Mouse (Mus musculus): Measurements from ENCODE around the gene Dnaja3. TPM values are rescaled to one million over a fixed set of nuclear protein-coding genes. Genes with fewer than 3 reads are reported as not detected.
A peak's percentile ranks its signal among the peaks of the same experiment; 100 is the strongest.

The Dnaja3 gene
- polyA plus RNA-seq, 2 experiments = 18.8 to 34.1 TPM

- TF ChIP-seq CTCF (IDR thresholded peaks at IDR 0.05; ENCODE audit: low read depth) (no peak), EP300 (IDR thresholded peaks at IDR 0.05; ENCODE audit: low read depth) (no peak)
- no peak overlapping the region for H3K4me2 ChIP-seq (ENCODE audit: low read depth)
- H3K27me3 ChIP-seq (ENCODE audit: control insufficient read depth, insufficient read depth, low read length) = no peaks in the 10 kb centered on the region
- no peak overlapping the region for H3K9ac ChIP-seq (replicated peaks)
- peaks cover 0 to 8% of the 10 kb centered on the region in 2 experiments; a peak in 1 of 4 replicates for H3K4me1 ChIP-seq (replicated peaks; ENCODE audit: control insufficient read depth in 2 of 2, insufficient read depth in 2 of 2, low read length in 1 of 2)
- no peak for DNase-seq (ENCODE audit: low read depth in 3 of 3, low spot score in 3 of 3)
- no peak overlapping the region for H3K4me3 ChIP-seq (ENCODE audit: insufficient read depth in 1 of 2, low read depth in 2 of 2, low read length in 2 of 2)
- ATAC-seq (ENCODE audit: insufficient read depth) = no peak
- H3K27ac ChIP-seq = no peak overlapping the region
- no peaks in the 10 kb centered on the region for H3K36me3 ChIP-seq (replicated peaks; ENCODE audit: control insufficient read depth, insufficient read depth, low read depth)
- no peaks in the 10 kb centered on the region for H3K9me3 ChIP-seq (ENCODE audit: control insufficient read depth, low read length)
- 71% methylated on average over 1 of the region's 1 CpGs for WGBS (ENCODE audit: insufficient replicate concordance)
Measured at GRCm38 (mm10) chr16:4651081-4651480, 11.3 kb downstream of the Dnaja3 start.

GRCm38 (mm10) chr16:4651624-4652023 is 11.8 kb downstream of the Dnaja3 start:
- no peak for DNase-seq (ENCODE audit: low read depth in 3 of 3, low spot score in 3 of 3)
- Histone ChIP-seq H3K36me3 (replicated peaks; ENCODE audit: control insufficient read depth, insufficient read depth, low read depth) (no peaks in the 10 kb centered on the region), H3K4me1 (replicated peaks; ENCODE audit: control insufficient read depth in 2 of 2, insufficient read depth in 2 of 2, low read length in 1 of 2) (peaks cover 0 to 13% of the 10 kb centered on the region in 2 experiments; a peak in 1 of 4 replicates), H3K9me3 (ENCODE audit: control insufficient read depth, low read length) (no peaks in the 10 kb centered on the region), H3K9ac (replicated peaks) (no peak overlapping the region), H3K4me2 (ENCODE audit: low read depth) (no peak overlapping the region), H3K4me3 (ENCODE audit: insufficient read depth in 1 of 2, low read depth in 2 of 2, low read length in 2 of 2) (no peak overlapping the region), H3K27ac (no peak overlapping the region), H3K27me3 (ENCODE audit: control insufficient read depth, insufficient read depth, low read length) (no peaks in the 10 kb centered on the region)
- ATAC-seq (ENCODE audit: insufficient read depth) = no peak
- TF ChIP-seq EP300 (IDR thresholded peaks at IDR 0.05; ENCODE audit: low read depth) (no peak), CTCF (IDR thresholded peaks at IDR 0.05; ENCODE audit: low read depth) (no peak)
- 74% methylated on average over 7 of the region's 7 CpGs for WGBS (ENCODE audit: insufficient replicate concordance)

GRCm38 (mm10) chr16:4652707-4653416 is 13.1 kb downstream of the Dnaja3 start:
- TF ChIP-seq EP300 (IDR thresholded peaks at IDR 0.05; ENCODE audit: low read depth) (no peak), CTCF (IDR thresholded peaks at IDR 0.05; ENCODE audit: low read depth) (no peak)
- no peak overlapping the region for H3K4me2 ChIP-seq (ENCODE audit: low read depth)
- no peak overlapping the region for H3K4me3 ChIP-seq (ENCODE audit: insufficient read depth in 1 of 2, low read depth in 2 of 2, low read length in 2 of 2)
- no peak overlapping the region for H3K27ac ChIP-seq
- no peaks in the 10 kb centered on the region for H3K9me3 ChIP-seq (ENCODE audit: control insufficient read depth, low read length)
- H3K9ac ChIP-seq (replicated peaks) = no peak overlapping the region
- no peaks in the 10 kb centered on the region for H3K27me3 ChIP-seq (ENCODE audit: control insufficient read depth, insufficient read depth, low read length)
- WGBS (ENCODE audit: insufficient replicate concordance) = 57% methylated on average over 4 of the region's 4 CpGs
- no peak for DNase-seq (ENCODE audit: low read depth in 3 of 3, low spot score in 3 of 3)
- ATAC-seq (ENCODE audit: insufficient read depth) = no peak
- H3K4me1 ChIP-seq (replicated peaks; ENCODE audit: control insufficient read depth in 2 of 2, insufficient read depth in 2 of 2, low read length in 1 of 2) = peaks cover 0 to 13% of the 10 kb centered on the region in 2 experiments; a peak in 1 of 4 replicates
- no peaks in the 10 kb centered on the region for H3K36me3 ChIP-seq (replicated peaks; ENCODE audit: control insufficient read depth, insufficient read depth, low read depth)

GRCm38 (mm10) chr16:4654706-4655105 is 14.9 kb downstream of the Dnaja3 start:
- ATAC-seq (ENCODE audit: insufficient read depth) = no peak
- DNase-seq (ENCODE audit: low read depth in 3 of 3, low spot score in 3 of 3) = no peak
- no peak overlapping the region for H3K4me2 ChIP-seq (ENCODE audit: low read depth)
- H3K36me3 ChIP-seq (replicated peaks; ENCODE audit: control insufficient read depth, insufficient read depth, low read depth) = no peaks in the 10 kb centered on the region
- no peaks in the 10 kb centered on the region for H3K9me3 ChIP-seq (ENCODE audit: control insufficient read depth, low read length)
- TF ChIP-seq EP300 (IDR thresholded peaks at IDR 0.05; ENCODE audit: low read depth) (no peak), CTCF (IDR thresholded peaks at IDR 0.05; ENCODE audit: low read depth) (no peak)
- no peak overlapping the region for H3K27ac ChIP-seq
- no peak overlapping the region for H3K4me3 ChIP-seq (ENCODE audit: insufficient read depth in 1 of 2, low read depth in 2 of 2, low read length in 2 of 2)
- no peaks in the 10 kb centered on the region for H3K27me3 ChIP-seq (ENCODE audit: control insufficient read depth, insufficient read depth, low read length)
- no peak overlapping the region for H3K9ac ChIP-seq (replicated peaks)
- 82% methylated on average over 10 of the region's 10 CpGs for WGBS (ENCODE audit: insufficient replicate concordance)
- peaks cover 0 to 13% of the 10 kb centered on the region in 2 experiments; a peak in 1 of 4 replicates for H3K4me1 ChIP-seq (replicated peaks; ENCODE audit: control insufficient read depth in 2 of 2, insufficient read depth in 2 of 2, low read length in 1 of 2)

- H3K9ac ChIP-seq (replicated peaks) = no peak overlapping the region
- no peak for DNase-seq (ENCODE audit: low read depth in 3 of 3, low spot score in 3 of 3)
Measured at GRCm38 (mm10) chr16:4655251-4655734, 15.5 kb downstream of the Dnaja3 start.

More at GRCm38 (mm10) chr16:4655251-4655734, 15.5 kb downstream of the Dnaja3 start:
- ATAC-seq (ENCODE audit: insufficient read depth) = no peak
- H3K4me3 ChIP-seq (ENCODE audit: insufficient read depth in 1 of 2, low read depth in 2 of 2, low read length in 2 of 2) = no peak overlapping the region
- no peak overlapping the region for H3K27ac ChIP-seq
- TF ChIP-seq EP300 (IDR thresholded peaks at IDR 0.05; ENCODE audit: low read depth) (no peak), CTCF (IDR thresholded peaks at IDR 0.05; ENCODE audit: low read depth) (peak; percentile 56)
- H3K36me3 ChIP-seq (replicated peaks; ENCODE audit: control insufficient read depth, insufficient read depth, low read depth) = no peaks in the 10 kb centered on the region
- H3K9me3 ChIP-seq (ENCODE audit: control insufficient read depth, low read length) = no peaks in the 10 kb centered on the region
- H3K4me2 ChIP-seq (ENCODE audit: low read depth) = no peak overlapping the region
- H3K27me3 ChIP-seq (ENCODE audit: control insufficient read depth, insufficient read depth, low read length) = no peaks in the 10 kb centered on the region
- peaks cover 0 to 13% of the 10 kb centered on the region in 2 experiments; a peak in 1 of 4 replicates for H3K4me1 ChIP-seq (replicated peaks; ENCODE audit: control insufficient read depth in 2 of 2, insufficient read depth in 2 of 2, low read length in 1 of 2)
- WGBS (ENCODE audit: insufficient replicate concordance) = 57% methylated on average over 4 of the region's 4 CpGs
